In genomic region chr4:106533421-106534080, GRCm38 (mm10) we compare ENCODE assay signal across 12 mouse cellular contexts. TPM values are rescaled to one million over a fixed set of nuclear protein-coding genes. Genes with fewer than 3 reads are reported as not detected.
DNase-seq lines count a peak whose midpoint lies in the region; ATAC-seq and TF ChIP-seq lines count a peak whose summit lies in the region.
"Had no signal": no experiment of that assay in that cellular context is flagged by ENCODE, and none has a peak within 500 bp of the region (broad histone marks: within the 10 kb centered on the region; RNA-seq: fewer than 3 reads in every experiment).

No protein-coding gene starts in this region.

- no peak for DNase-seq in heart, postnatal 36 days
- DNase-seq in lung, postnatal 0 days (ENCODE audit: low spot score) = no peak
- DNase-seq in lung, postnatal 25 days (ENCODE audit: low spot score) = no peak
- DNase-seq in thymus, postnatal 36 days = peak; percentile 58 to 70
- DNase-seq in frontal cortex, postnatal 36 days (ENCODE audit: low spot score in 2 of 2) = no peak
- DNase-seq in urinary bladder, adult 2 months (ENCODE audit: low spot score) = no peak

- H3K4me2 ChIP-seq in heart, embryonic 16.5 days (ENCODE audit: low read depth, low read length) = no peak overlapping the region
- no peak overlapping the region for H3K4me2 ChIP-seq in lung, postnatal 0 days (replicated peaks; ENCODE audit: low read depth, low read length)
- H3K4me2 ChIP-seq: embryonic facial prominence, embryonic 13.5 days had no signal

- H3K4me3 ChIP-seq in heart, embryonic 16.5 days (ENCODE audit: low read length) = no peak overlapping the region
- H3K4me3 ChIP-seq in lung, postnatal 0 days (ENCODE audit: low read depth, low read length) = no peak overlapping the region
- no peak overlapping the region for H3K4me3 ChIP-seq in cortical plate, adult 2 months (ENCODE audit: insufficient read depth, low read length)
- H3K4me3 ChIP-seq: embryonic facial prominence, embryonic 13.5 days had no signal

- intact Hi-C loops in heart, postnatal 36 days (cut with DNase I) = no loop called here

- H3K27ac ChIP-seq in heart, embryonic 16.5 days (ENCODE audit: low read length) = 0 out of 2 replicates have a peak overlapping the region, but pooled peaks have one; percentile 51
- H3K27ac ChIP-seq in lung, postnatal 0 days (ENCODE audit: low read length) = no peak overlapping the region
- H3K27ac ChIP-seq in cortical plate, adult 2 months (ENCODE audit: insufficient read depth, low read length) = no peak overlapping the region
- H3K27ac ChIP-seq: embryonic facial prominence, embryonic 13.5 days had no signal

- 37% methylated on average over 7 of the region's 7 CpGs for WGBS in heart, embryonic 16.5 days
- 37% methylated on average over 7 of the region's 7 CpGs for WGBS in lung, postnatal 0 days

- H3K4me1 ChIP-seq in heart, embryonic 16.5 days (ENCODE audit: control insufficient read depth, insufficient read depth, low read length) = peaks cover 5% of the 10 kb centered on the region
- no peaks in the 10 kb centered on the region for H3K4me1 ChIP-seq in lung, postnatal 0 days (ENCODE audit: insufficient read depth, low read depth, low read length)
- peaks cover 1% of the 10 kb centered on the region; the same call in 1 of the 2 replicates for H3K4me1 ChIP-seq in cortical plate, adult 2 months (ENCODE audit: control insufficient read depth, insufficient read depth, low read length)

- no peaks in the 10 kb centered on the region for H3K9me3 ChIP-seq in heart, embryonic 16.5 days (replicated peaks; ENCODE audit: control insufficient read depth, low read length)
- H3K9me3 ChIP-seq in lung, postnatal 0 days (ENCODE audit: low read length) = no peaks in the 10 kb centered on the region
- H3K9me3 ChIP-seq: embryonic facial prominence, embryonic 13.5 days had no signal

- H3K36me3 ChIP-seq in heart, embryonic 16.5 days (ENCODE audit: control insufficient read depth, insufficient read depth) = no peaks in the 10 kb centered on the region
- no peaks in the 10 kb centered on the region for H3K36me3 ChIP-seq in lung, postnatal 0 days (ENCODE audit: insufficient read depth, low read length)
- H3K36me3 ChIP-seq: embryonic facial prominence, embryonic 13.5 days had no signal

- ATAC-seq in heart, embryonic 16.5 days (replicated peaks; ENCODE audit: extremely low read depth, insufficient read depth, low FRiP score) = no peak
- no peak for ATAC-seq in lung, postnatal 0 days

- TF ChIP-seq EP300 in lung, postnatal 0 days (IDR thresholded peaks at IDR 0.05) = no peak

- TF ChIP-seq CTCF in lung, postnatal 0 days (IDR thresholded peaks at IDR 0.05) = peak; percentile 45
- peak; percentile 32 for TF ChIP-seq CTCF in cortical plate, adult 2 months (IDR thresholded peaks at IDR 0.05; ENCODE audit: extremely low read depth, insufficient read depth, low read length)

- peaks cover 5% of the 10 kb centered on the region; the same call in 1 of the 2 replicates for H3K27me3 ChIP-seq in heart, embryonic 16.5 days (ENCODE audit: control insufficient read depth, insufficient read depth, low read length)
- H3K27me3 ChIP-seq in lung, postnatal 0 days (replicated peaks; ENCODE audit: insufficient read depth, low read length) = no peaks in the 10 kb centered on the region
- H3K27me3 ChIP-seq: embryonic facial prominence, embryonic 13.5 days had no signal

- no peak overlapping the region for H3K9ac ChIP-seq in heart, embryonic 16.5 days (ENCODE audit: low read length)
- H3K9ac ChIP-seq in lung, postnatal 0 days (replicated peaks; ENCODE audit: low read depth) = no peak overlapping the region
- H3K9ac ChIP-seq: embryonic facial prominence, embryonic 13.5 days had no signal

- no peak for TF ChIP-seq POLR2A in cortical plate, adult 2 months (IDR thresholded peaks at IDR 0.05; ENCODE audit: extremely low read depth, insufficient read depth, low read length)

RNA-seq across cellular contexts. Expression of gene Dhcr24, which starts 27.3 kb away (rescaled TPM):
- polyA plus RNA-seq in heart, embryonic 16.5 days (2015; fragmentation: Nextera tagmentation; extraction: Ambion mirVana) = 1.7 and 1.9 TPM in 2 replicates
- total RNA-seq in heart, postnatal 36 days (2021) = 1 to 10 TPM; 1.4 to 2.3 TPM
- polyA plus RNA-seq in lung, postnatal 0 days (2015; fragmentation: Nextera tagmentation; extraction: Ambion mirVana) = 5.0 and 5.7 TPM in 2 replicates
- 95.3 and 97.6 TPM in 2 replicates for polyA plus RNA-seq in cortical plate, adult 2 months (2012; rRNA removed)
- 52.0 and 55.7 TPM in 2 replicates for polyA plus RNA-seq in urinary bladder, adult 2 months (2012; rRNA removed)

RNA-seq across cellular contexts. Expression of gene Bsnd, which starts 41.5 kb away (rescaled TPM):
- polyA plus RNA-seq in heart, embryonic 16.5 days (2015; fragmentation: Nextera tagmentation; extraction: Ambion mirVana) = not detected in 2 replicates
- not detected for total RNA-seq in heart, postnatal 36 days (2021)
- polyA plus RNA-seq in lung, postnatal 0 days (2015; fragmentation: Nextera tagmentation; extraction: Ambion mirVana) = not detected in 2 replicates
- polyA plus RNA-seq in cortical plate, adult 2 months (2012; rRNA removed) = not detected in 2 replicates
- polyA plus RNA-seq in urinary bladder, adult 2 months (2012; rRNA removed) = 0.34 and 0.41 TPM in 2 replicates
- total RNA-seq: heart, postnatal 25 days; megakaryocyte progenitor cell, adult 5-6 weeks had no signal
- polyA plus RNA-seq: embryonic facial prominence, embryonic 13.5 days; limb, embryonic 11.5 days had no signal

Comparison
In these comparisons a context has a peak if more than half of its experiments do, and no peak if none do; other contexts are left out.
1. DNase-seq: peak in thymus, postnatal 36 days (2 of 2); none in heart, postnatal 36 days (0 of 2), lung, postnatal 0 days (single experiment), lung, postnatal 25 days (single experiment), frontal cortex, postnatal 36 days (0 of 2) and urinary bladder, adult 2 months (single experiment).